Mouse (Mus musculus): ENCODE data around the gene 5330417C22Rik. TPM values are rescaled to one million over a fixed set of nuclear protein-coding genes. Genes with fewer than 3 reads are reported as not detected.

Gene 5330417C22Rik
- polyA plus RNA-seq, 1 experiment: not detected

DNA sequence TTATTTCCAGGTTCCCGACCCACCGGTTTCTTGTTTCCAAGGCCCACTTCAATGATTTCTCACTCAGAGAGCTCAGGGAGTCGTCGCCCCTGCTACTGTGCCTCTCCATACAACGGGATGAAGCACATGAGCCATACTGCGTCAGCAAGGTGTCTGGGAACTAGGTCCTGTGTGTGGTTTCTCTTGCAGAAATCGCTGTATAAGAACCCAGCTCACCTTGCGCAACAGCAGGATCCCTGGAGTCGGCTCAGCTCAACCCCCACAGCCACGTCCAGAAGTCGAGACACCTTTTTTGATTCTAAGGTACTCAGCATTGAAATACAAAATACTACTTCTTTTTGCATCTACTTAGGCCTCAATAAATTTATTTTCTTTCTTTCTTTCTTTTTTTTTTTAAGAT lies 6.0 kb upstream of the 5330417C22Rik start:
- Histone ChIP-seq H3K27ac (ENCODE audit: control insufficient read depth, insufficient read depth, low read depth, low read length, poor library complexity) (no peak overlapping the region), H3K4me3 (replicated peaks; ENCODE audit: control insufficient read depth, low read depth, low read length) (no peak overlapping the region), H3K4me1 (ENCODE audit: control insufficient read depth, insufficient read depth, low read length) (peaks cover 1% of the 10 kb centered on the region)
- TF ChIP-seq POLR2A (IDR thresholded peaks at IDR 0.05; ENCODE audit: borderline replicate concordance, control insufficient read depth, low read depth, low read length): no peak
- no peak for TF ChIP-seq CTCF (IDR thresholded peaks at IDR 0.05; ENCODE audit: control insufficient read depth, insufficient read depth, low read length)
- 64% methylated on average over 11 of the region's 11 CpGs for WGBS

- no peak overlapping the region for H3K4me3 ChIP-seq (replicated peaks; ENCODE audit: control insufficient read depth, low read depth, low read length)
- peak; percentile 66 for TF ChIP-seq CTCF (IDR thresholded peaks at IDR 0.05; ENCODE audit: control insufficient read depth, insufficient read depth, low read length)
- TF ChIP-seq POLR2A (IDR thresholded peaks at IDR 0.05; ENCODE audit: borderline replicate concordance, control insufficient read depth, low read depth, low read length): no peak
- 2% methylated on average over 17 of the region's 17 CpGs for WGBS
Observed at GRCm38 (mm10) chr3:108537303-108537702, 967 bp upstream of the 5330417C22Rik start.

DNA sequence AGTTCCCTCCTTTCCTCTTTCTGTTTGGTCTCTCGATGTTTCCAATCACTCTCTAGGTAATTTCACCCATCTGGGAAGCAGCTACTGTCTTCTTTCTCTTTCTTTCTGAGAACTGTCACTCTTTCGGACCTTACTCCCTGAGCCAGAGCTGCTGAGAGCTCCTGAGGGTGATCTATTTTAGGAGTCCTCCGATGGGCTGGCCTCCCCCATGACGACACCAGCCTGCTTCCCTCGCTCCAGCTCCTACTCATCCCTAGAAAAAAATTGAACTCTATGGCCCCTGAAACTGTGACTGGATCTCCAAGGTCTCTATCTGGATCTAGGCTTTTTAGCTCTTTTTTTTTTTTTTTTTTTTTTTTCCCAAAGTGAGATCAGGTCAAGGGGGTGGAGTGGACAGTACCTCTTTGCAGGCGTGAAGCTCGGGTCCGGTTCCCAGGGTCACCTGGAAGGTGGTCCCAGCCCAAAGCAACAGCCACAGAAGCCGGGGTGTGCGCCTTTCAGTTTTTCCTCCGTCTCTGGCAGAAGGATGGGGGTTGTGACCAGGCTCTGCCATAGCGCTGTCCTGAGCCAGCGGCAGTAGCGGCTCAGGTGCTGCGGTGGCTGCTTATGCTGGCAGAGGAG lies 330 bp downstream of the 5330417C22Rik start:
- H3K4me3 ChIP-seq (replicated peaks; ENCODE audit: control insufficient read depth, low read depth, low read length): no peak overlapping the region
- TF ChIP-seq CTCF (IDR thresholded peaks at IDR 0.05; ENCODE audit: control insufficient read depth, insufficient read depth, low read length): no peak
- TF ChIP-seq POLR2A (IDR thresholded peaks at IDR 0.05; ENCODE audit: borderline replicate concordance, control insufficient read depth, low read depth, low read length): no peak
- peaks cover 1% of the 10 kb centered on the region for H3K4me1 ChIP-seq (ENCODE audit: control insufficient read depth, insufficient read depth, low read length)
- WGBS: 13% methylated on average over 15 of the region's 15 CpGs
- no peak overlapping the region for H3K27ac ChIP-seq (ENCODE audit: control insufficient read depth, insufficient read depth, low read depth, low read length, poor library complexity)

More at GRCm38 (mm10) chr3:108537303-108537702, 967 bp upstream of the 5330417C22Rik start:
- H3K27ac ChIP-seq (ENCODE audit: control insufficient read depth, insufficient read depth, low read depth, low read length, poor library complexity): no peak overlapping the region
- H3K4me1 ChIP-seq (ENCODE audit: control insufficient read depth, insufficient read depth, low read length): peaks cover 1% of the 10 kb centered on the region

DNA sequence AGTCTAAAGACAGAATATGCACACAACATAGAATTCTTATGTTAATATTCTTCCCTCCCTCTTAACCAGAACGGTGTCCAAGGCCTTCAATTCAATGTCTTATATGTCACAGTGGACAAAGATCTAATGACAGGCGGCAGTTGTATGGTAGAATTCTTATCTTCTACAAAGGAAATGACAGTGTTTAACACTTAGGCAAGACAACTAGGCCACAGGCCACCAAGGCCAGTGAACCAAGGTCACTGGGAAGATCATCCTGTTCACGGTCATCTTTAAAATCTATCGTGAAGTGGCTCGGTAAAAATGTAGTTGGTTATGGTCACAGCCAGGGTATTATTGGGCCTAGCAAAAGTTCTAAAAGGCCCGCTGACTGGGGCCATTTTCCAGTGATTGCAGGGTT lies 2.4 kb downstream of the 5330417C22Rik start, which contains the start of gene 1700013F07Rik:
Gene 1700013F07Rik, plus strand, starts transcription at position 200 of the 400 bp plus-strand sequence.
- Histone ChIP-seq H3K4me1 (ENCODE audit: control insufficient read depth, insufficient read depth, low read length) (peaks cover 1% of the 10 kb centered on the region), H3K27ac (ENCODE audit: control insufficient read depth, insufficient read depth, low read depth, low read length, poor library complexity) (no peak within 1 kb of the TSS), H3K4me3 (replicated peaks; ENCODE audit: control insufficient read depth, low read depth, low read length) (no peak within 1 kb of the TSS)
- 79% methylated on average over 6 of the region's 6 CpGs for WGBS
- TF ChIP-seq POLR2A (IDR thresholded peaks at IDR 0.05; ENCODE audit: borderline replicate concordance, control insufficient read depth, low read depth, low read length) (no peak), CTCF (IDR thresholded peaks at IDR 0.05; ENCODE audit: control insufficient read depth, insufficient read depth, low read length) (no peak)

DNA sequence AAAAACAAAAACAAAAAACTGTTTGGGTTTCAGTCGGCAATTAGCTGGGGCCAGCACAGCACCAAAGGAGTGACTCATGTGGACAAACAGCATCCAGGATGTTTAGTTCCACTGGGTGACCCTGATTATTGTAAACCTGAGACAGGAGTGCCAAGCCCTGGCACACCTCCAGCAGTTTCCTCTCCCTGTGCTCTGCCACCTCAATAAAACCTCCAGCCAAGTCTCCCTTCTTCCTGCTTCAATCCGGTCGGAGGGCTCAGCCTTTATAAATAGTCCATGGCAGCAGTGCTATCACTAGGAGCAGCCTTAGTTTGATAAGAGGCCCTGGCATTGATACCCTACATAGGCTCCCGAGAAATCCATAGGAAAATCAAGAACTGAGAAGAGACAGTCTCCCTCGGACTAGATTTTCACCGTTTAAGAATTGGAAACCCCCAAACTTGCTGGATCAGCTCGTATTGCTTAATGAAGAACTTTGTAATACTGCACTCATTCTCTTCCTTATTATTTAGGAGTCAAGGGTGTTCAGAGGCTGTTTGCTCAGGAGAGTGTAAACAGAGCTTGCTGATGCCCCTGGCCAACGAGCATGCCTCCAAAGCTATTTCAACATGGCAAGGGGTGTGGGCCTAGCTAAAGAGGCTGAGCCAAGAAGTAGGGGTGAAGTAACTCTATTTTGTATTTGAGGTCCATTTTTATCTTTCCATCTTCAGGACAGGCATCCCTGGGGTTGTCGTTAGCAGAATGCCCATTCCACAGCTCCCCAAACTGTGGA lies 3.0 kb downstream of the 5330417C22Rik start:
- Histone ChIP-seq H3K4me1 (ENCODE audit: control insufficient read depth, insufficient read depth, low read length) (peaks cover 1% of the 10 kb centered on the region), H3K4me3 (replicated peaks; ENCODE audit: control insufficient read depth, low read depth, low read length) (no peak overlapping the region), H3K27ac (ENCODE audit: control insufficient read depth, insufficient read depth, low read depth, low read length, poor library complexity) (no peak overlapping the region)
- no peak for TF ChIP-seq POLR2A (IDR thresholded peaks at IDR 0.05; ENCODE audit: borderline replicate concordance, control insufficient read depth, low read depth, low read length)
- TF ChIP-seq CTCF (IDR thresholded peaks at IDR 0.05; ENCODE audit: control insufficient read depth, insufficient read depth, low read length): no peak
- 70% methylated on average over 9 of the region's 9 CpGs for WGBS

DNA sequence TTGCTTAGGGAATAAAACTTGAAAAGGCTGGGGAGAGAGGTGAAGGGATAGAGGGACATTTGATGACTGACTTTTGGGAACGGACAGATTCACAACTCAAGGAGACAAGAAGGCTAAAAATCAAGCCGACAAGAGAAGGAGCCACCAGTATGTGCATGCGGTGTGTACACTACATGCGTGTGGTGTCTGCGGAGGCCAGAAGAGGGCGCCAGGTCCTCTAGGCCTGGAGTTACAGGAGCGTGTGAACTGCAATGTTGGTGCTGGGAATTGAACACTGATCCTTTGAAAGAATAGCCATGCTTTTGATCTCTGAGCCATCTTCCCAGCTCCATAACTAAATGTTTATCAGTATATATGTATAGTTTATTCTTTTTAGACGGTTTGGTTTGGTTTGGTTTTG lies 7.8 kb downstream of the 5330417C22Rik start:
- Histone ChIP-seq H3K27ac (ENCODE audit: control insufficient read depth, insufficient read depth, low read depth, low read length, poor library complexity) (no peak overlapping the region), H3K4me1 (ENCODE audit: control insufficient read depth, insufficient read depth, low read length) (no peaks in the 10 kb centered on the region), H3K4me3 (replicated peaks; ENCODE audit: control insufficient read depth, low read depth, low read length) (no peak overlapping the region)
- 87% methylated on average over 8 of the region's 8 CpGs for WGBS
- TF ChIP-seq POLR2A (IDR thresholded peaks at IDR 0.05; ENCODE audit: borderline replicate concordance, control insufficient read depth, low read depth, low read length) (no peak), CTCF (IDR thresholded peaks at IDR 0.05; ENCODE audit: control insufficient read depth, insufficient read depth, low read length) (no peak)

GRCm38 (mm10) chr3:108523415-108523814 lies 12.9 kb downstream of the 5330417C22Rik start:
- Histone ChIP-seq H3K27ac (ENCODE audit: control insufficient read depth, insufficient read depth, low read depth, low read length, poor library complexity) (no peak overlapping the region), H3K4me3 (replicated peaks; ENCODE audit: control insufficient read depth, low read depth, low read length) (no peak overlapping the region), H3K4me1 (ENCODE audit: control insufficient read depth, insufficient read depth, low read length) (no peaks in the 10 kb centered on the region)
- 57% methylated on average over 4 of the region's 4 CpGs for whole genome bisulfite sequencing
- TF ChIP-seq POLR2A (IDR thresholded peaks at IDR 0.05; ENCODE audit: borderline replicate concordance, control insufficient read depth, low read depth, low read length) (no peak), CTCF (IDR thresholded peaks at IDR 0.05; ENCODE audit: control insufficient read depth, insufficient read depth, low read length) (no peak)

DNA sequence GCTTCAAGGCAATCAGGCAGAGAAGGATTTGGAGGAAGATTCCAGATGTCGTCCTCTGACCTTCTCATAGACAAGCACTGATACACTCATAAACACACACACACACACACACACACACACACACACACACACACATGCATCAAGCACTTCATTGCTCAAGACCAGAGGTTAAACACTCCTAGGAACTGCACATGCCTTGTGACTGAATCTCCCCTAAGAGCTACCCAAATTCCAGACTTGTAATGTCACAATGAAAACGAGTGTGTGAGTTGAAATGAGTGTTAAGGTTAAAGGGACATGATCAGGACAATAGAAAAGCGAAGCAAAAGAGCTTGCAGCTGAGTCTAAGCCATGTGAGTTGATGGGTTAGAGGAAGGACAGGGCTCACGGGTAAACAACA lies 18.1 kb downstream of the 5330417C22Rik start:
- TF ChIP-seq POLR2A (IDR thresholded peaks at IDR 0.05; ENCODE audit: borderline replicate concordance, control insufficient read depth, low read depth, low read length): no peak
- WGBS: 67% methylated on average over 4 of the region's 4 CpGs
- Histone ChIP-seq H3K4me1 (ENCODE audit: control insufficient read depth, insufficient read depth, low read length) (no peaks in the 10 kb centered on the region), H3K4me3 (replicated peaks; ENCODE audit: control insufficient read depth, low read depth, low read length) (no peak overlapping the region), H3K27ac (ENCODE audit: control insufficient read depth, insufficient read depth, low read depth, low read length, poor library complexity) (no peak overlapping the region)

Data from bone marrow, adult 2 months (tissue).